Comparison of ENCODE assay signal across 30 mouse cellular contexts in the genomic region with DNA sequence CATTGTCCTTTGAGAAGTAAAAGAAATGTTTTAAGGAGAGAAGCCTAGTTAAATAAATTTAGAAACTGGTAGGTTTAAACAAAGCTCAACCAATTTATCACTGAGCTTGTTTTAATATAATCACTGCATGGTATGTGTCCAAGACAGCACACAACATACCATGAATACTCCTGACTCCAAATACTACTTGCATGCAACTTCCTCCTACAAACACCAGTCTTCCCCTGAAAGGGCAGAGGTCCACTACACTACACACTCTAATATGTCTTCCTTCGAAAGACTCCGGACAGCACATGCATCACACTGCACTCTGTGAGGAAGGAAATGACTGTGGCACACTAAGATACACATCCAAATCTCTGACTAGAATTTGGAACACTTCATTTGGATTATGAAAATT. TPM values are rescaled to one million over a fixed set of nuclear protein-coding genes. Genes with fewer than 3 reads are reported as not detected.
A peak's percentile ranks its signal among the peaks of the same experiment; 100 is the strongest.
DNase-seq lines count a peak whose midpoint lies in the region; ATAC-seq and TF ChIP-seq lines count a peak whose summit lies in the region.
"Had no signal": no experiment of that assay in that cellular context is flagged by ENCODE, and none has a peak within 500 bp of the region (broad histone marks: within the 10 kb centered on the region; RNA-seq: fewer than 3 reads in every experiment).

No protein-coding gene starts in this region.

- 0 out of 2 replicates have a peak overlapping the region, but pooled peaks have one; percentile 75 for H3K27ac ChIP-seq in heart, postnatal 0 days (ENCODE audit: low read depth)
- peak overlapping the region; percentile 27; the same call in 1 of the 2 replicates for H3K27ac ChIP-seq in lung, embryonic 15.5 days
- H3K27ac ChIP-seq in intestine, embryonic 15.5 days, result no peak overlapping the region
- H3K27ac ChIP-seq: embryonic facial prominence, embryonic 13.5 days; forebrain, embryonic 10.5 days; heart, embryonic 10.5 days; hindbrain, embryonic 12.5 days; hindbrain, postnatal 0 days; kidney, embryonic 15.5 days; midbrain, embryonic 10.5 days; midbrain, embryonic 15.5 days; neural tube, embryonic 15.5 days had no signal

- no peak overlapping the region for H3K4me3 ChIP-seq in heart, postnatal 0 days (ENCODE audit: low read depth, low read length)
- H3K4me3 ChIP-seq in lung, embryonic 15.5 days, result no peak overlapping the region
- H3K4me3 ChIP-seq in intestine, embryonic 15.5 days (replicated peaks), result no peak overlapping the region
- H3K4me3 ChIP-seq: embryonic facial prominence, embryonic 13.5 days; forebrain, embryonic 10.5 days; heart, embryonic 10.5 days; hindbrain, embryonic 12.5 days; kidney, embryonic 15.5 days; midbrain, embryonic 10.5 days; midbrain, embryonic 15.5 days; neural tube, embryonic 15.5 days had no signal

- DNase-seq in heart, postnatal 0 days (ENCODE audit: low spot score), result no peak
- DNase-seq in heart, postnatal 36 days, result no peak
- DNase-seq in lung, adult 18-20 months, result no peak
- DNase-seq in ovary, postnatal 10 days (ENCODE audit: low spot score), result no peak
- DNase-seq: adrenal gland, postnatal 25 days; B cell, adult 2 months; cerebellum, adult 18-20 months; cerebellum, postnatal 10 days; forebrain, postnatal 0 days; gastrocnemius, postnatal 14 days; heart, adult 11 months; heart, postnatal 14 days; kidney, adult 18-20 months; kidney, postnatal 25 days; lung, postnatal 10 days; right cerebral cortex, postnatal 25 days; thymus, adult 2 months; thymus, postnatal 36 days had no signal

- no peak overlapping the region for H3K9ac ChIP-seq in heart, postnatal 0 days (replicated peaks; ENCODE audit: low read depth, low read length)
- H3K9ac ChIP-seq in lung, embryonic 15.5 days, result no peak overlapping the region
- no peak overlapping the region for H3K9ac ChIP-seq in intestine, embryonic 15.5 days
- H3K9ac ChIP-seq: embryonic facial prominence, embryonic 13.5 days; forebrain, postnatal 0 days; hindbrain, embryonic 12.5 days; kidney, embryonic 15.5 days; midbrain, embryonic 15.5 days; neural tube, embryonic 15.5 days had no signal

- no peaks in the 10 kb centered on the region for H3K9me3 ChIP-seq in heart, postnatal 0 days (replicated peaks; ENCODE audit: control insufficient read depth, low read length)
- H3K9me3 ChIP-seq in lung, embryonic 15.5 days, result no peaks in the 10 kb centered on the region
- no peaks in the 10 kb centered on the region for H3K9me3 ChIP-seq in intestine, embryonic 15.5 days
- H3K9me3 ChIP-seq: forebrain, embryonic 10.5 days; heart, embryonic 10.5 days; hindbrain, embryonic 12.5 days; kidney, embryonic 15.5 days; midbrain, embryonic 10.5 days; midbrain, embryonic 15.5 days; neural tube, embryonic 15.5 days had no signal

- peaks cover 49% of the 10 kb centered on the region for H3K4me1 ChIP-seq in heart, postnatal 0 days (ENCODE audit: control insufficient read depth, insufficient read depth)
- H3K4me1 ChIP-seq in lung, embryonic 15.5 days, result peaks cover 14% of the 10 kb centered on the region
- peaks cover 4% of the 10 kb centered on the region; the same call in 1 of the 2 replicates for H3K4me1 ChIP-seq in intestine, embryonic 15.5 days (replicated peaks)
- H3K4me1 ChIP-seq: hindbrain, embryonic 12.5 days; midbrain, embryonic 10.5 days; midbrain, embryonic 15.5 days; neural tube, embryonic 15.5 days had no signal

- ATAC-seq in heart, postnatal 0 days (ENCODE audit: insufficient read depth, low read depth), result no peak
- no peak for ATAC-seq in lung, embryonic 15.5 days (ENCODE audit: borderline replicate concordance, extremely low read depth, low FRiP score, low TSS enrichment)
- peak; percentile 57; the same call in 1 of the 2 replicates for ATAC-seq in intestine, embryonic 15.5 days
- no peak for ATAC-seq in granulocyte monocyte progenitor cell, adult 5-6 weeks (replicated peaks; ENCODE audit: poor library complexity, severe bottlenecking)
- ATAC-seq: forebrain, postnatal 0 days; hindbrain, postnatal 0 days; midbrain, embryonic 15.5 days had no signal

- H3K27me3 ChIP-seq in heart, postnatal 0 days (ENCODE audit: control insufficient read depth, insufficient read depth, low read length), result no peaks in the 10 kb centered on the region
- H3K27me3 ChIP-seq in lung, embryonic 15.5 days, result no peaks in the 10 kb centered on the region
- H3K27me3 ChIP-seq in intestine, embryonic 15.5 days (replicated peaks), result no peaks in the 10 kb centered on the region
- H3K27me3 ChIP-seq: embryonic facial prominence, embryonic 13.5 days; hindbrain, embryonic 12.5 days; kidney, embryonic 15.5 days; midbrain, embryonic 15.5 days; neural tube, embryonic 15.5 days had no signal

- intact Hi-C loops in heart, postnatal 36 days (cut with DNase I), result loop anchor here (2.0 kb wide), 1 partner anchor 13 kb away; no protein-coding TSS in a partner anchor

- no peak overlapping the region for H3K4me2 ChIP-seq in heart, postnatal 0 days (ENCODE audit: low read depth, low read length)
- H3K4me2 ChIP-seq in lung, embryonic 15.5 days, result no peak overlapping the region
- no peak overlapping the region for H3K4me2 ChIP-seq in intestine, embryonic 15.5 days (replicated peaks)
- H3K4me2 ChIP-seq: embryonic facial prominence, embryonic 13.5 days; hindbrain, embryonic 12.5 days; kidney, embryonic 15.5 days; midbrain, embryonic 15.5 days; neural tube, embryonic 15.5 days had no signal

- WGBS in heart, postnatal 0 days, result 68% methylated on average over 2 of the region's 2 CpGs
- WGBS in lung, embryonic 15.5 days, result 24% methylated on average over 2 of the region's 2 CpGs
- 22% methylated on average over 2 of the region's 2 CpGs for WGBS in intestine, embryonic 15.5 days

- no peaks in the 10 kb centered on the region for H3K36me3 ChIP-seq in heart, postnatal 0 days (replicated peaks; ENCODE audit: control insufficient read depth, insufficient read depth, low read length)
- no peaks in the 10 kb centered on the region for H3K36me3 ChIP-seq in lung, embryonic 15.5 days
- no peaks in the 10 kb centered on the region for H3K36me3 ChIP-seq in intestine, embryonic 15.5 days
- H3K36me3 ChIP-seq: embryonic facial prominence, embryonic 13.5 days; forebrain, embryonic 10.5 days; heart, embryonic 10.5 days; hindbrain, embryonic 12.5 days; kidney, embryonic 15.5 days; midbrain, embryonic 10.5 days; midbrain, embryonic 15.5 days; neural tube, embryonic 15.5 days had no signal

- TF ChIP-seq CTCF in heart, postnatal 0 days (IDR thresholded peaks at IDR 0.05; ENCODE audit: low read depth), result no peak

- no peak for TF ChIP-seq EP300 in heart, postnatal 0 days (IDR thresholded peaks at IDR 0.05; ENCODE audit: low read depth)

RNA-seq across cellular contexts. Expression of gene Arhgap10, which starts 20.3 kb away (rescaled TPM):
- 33.3 and 37.8 TPM in 2 replicates for total RNA-seq in heart, postnatal 0 days (2014; rRNA removed; ENCODE audit: low replicate concordance)
- 23.6 and 25.5 TPM in 2 replicates for polyA plus RNA-seq in heart, postnatal 0 days (2015; fragmentation: Nextera tagmentation; extraction: Ambion mirVana)
- total RNA-seq in heart, postnatal 36 days (2021), result 10 to 100 TPM; 56.4 to 61.9 TPM
- polyA plus RNA-seq in lung, embryonic 15.5 days (2015; fragmentation: Nextera tagmentation; extraction: Ambion mirVana), result 23.0 and 23.8 TPM in 2 replicates
- polyA plus RNA-seq in intestine, embryonic 15.5 days (2015; fragmentation: Nextera tagmentation; extraction: Ambion mirVana), result 25.8 and 30.9 TPM in 2 replicates
- 3.5 and 6.4 TPM in 2 replicates for total RNA-seq in granulocyte monocyte progenitor cell, adult 5-6 weeks (2014; fragmentation: Nextera tagmentation)
- total RNA-seq in granulocyte monocyte progenitor cell, adult 5-6 weeks (2017), result 12.2 and 21.8 TPM in 2 replicates

RNA-seq across cellular contexts. Expression of gene Prmt9, which starts 51.8 kb away (rescaled TPM):
- 13.8 and 15.1 TPM in 2 replicates for total RNA-seq in heart, postnatal 0 days (2014; rRNA removed; ENCODE audit: low replicate concordance)
- 13.3 and 14.9 TPM in 2 replicates for polyA plus RNA-seq in heart, postnatal 0 days (2015; fragmentation: Nextera tagmentation; extraction: Ambion mirVana)
- total RNA-seq in heart, postnatal 36 days (2021), result 10 to 100 TPM; 11.7 TPM
- 18.0 and 19.5 TPM in 2 replicates for polyA plus RNA-seq in lung, embryonic 15.5 days (2015; fragmentation: Nextera tagmentation; extraction: Ambion mirVana)
- polyA plus RNA-seq in intestine, embryonic 15.5 days (2015; fragmentation: Nextera tagmentation; extraction: Ambion mirVana), result 16.6 and 16.9 TPM in 2 replicates
- total RNA-seq in granulocyte monocyte progenitor cell, adult 5-6 weeks (2014; fragmentation: Nextera tagmentation), result 14.7 and 22.3 TPM in 2 replicates
- total RNA-seq in granulocyte monocyte progenitor cell, adult 5-6 weeks (2017), result 23.1 TPM in 2 replicates
